Mouse (Mus musculus): Measurements from ENCODE around the gene Nrg4. TPM values are rescaled to one million over a fixed set of nuclear protein-coding genes. Genes with fewer than 3 reads are reported as not detected.
"Not testable (repeated sequence)": the region's sequence is repeated elsewhere in the genome, so short reads cannot be mapped to it uniquely, and the experiment has no call there.

Nrg4 gene
- polyA plus RNA-seq, 1 experiment, result 1.7 TPM

GRCm38 (mm10) chr9:55255056-55255455 lies 71.6 kb downstream of the Nrg4 start:
- no peak for DNase-seq (ENCODE audit: extremely low spot score in 1 of 2, low spot score in 1 of 2)

GRCm38 (mm10) chr9:55253849-55254248 lies 72.8 kb downstream of the Nrg4 start:
- no peak for DNase-seq (ENCODE audit: extremely low spot score in 1 of 2, low spot score in 1 of 2)

DNA sequence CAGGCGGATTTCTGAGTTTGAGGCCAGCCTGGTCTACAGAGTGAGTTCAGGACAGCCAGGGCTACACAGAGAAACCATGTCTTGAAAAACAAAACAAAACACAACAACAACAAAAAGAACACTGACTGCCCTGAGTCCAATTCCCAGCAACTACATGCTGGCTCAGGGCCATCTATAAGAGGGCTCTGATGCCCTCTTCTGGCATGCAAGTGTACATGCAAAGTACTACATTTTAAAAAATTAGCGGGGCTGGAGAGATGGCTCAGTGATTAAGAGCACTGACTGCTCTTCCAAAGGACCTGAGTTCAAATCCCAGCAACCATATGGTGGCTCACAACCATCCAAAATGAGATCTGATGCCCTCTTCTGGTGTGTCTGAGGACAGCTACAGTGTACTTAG lies 74.5 kb downstream of the Nrg4 start:
- not testable (repeated sequence) for DNase-seq (ENCODE audit: extremely low spot score in 1 of 2, low spot score in 1 of 2)

- no peak for DNase-seq (ENCODE audit: extremely low spot score in 1 of 2, low spot score in 1 of 2)
Measured at GRCm38 (mm10) chr9:55250595-55251247, 75.9 kb downstream of the Nrg4 start.

GRCm38 (mm10) chr9:55248465-55248864 lies 78.2 kb downstream of the Nrg4 start:
- no peak for DNase-seq (ENCODE audit: extremely low spot score in 1 of 2, low spot score in 1 of 2)

DNA sequence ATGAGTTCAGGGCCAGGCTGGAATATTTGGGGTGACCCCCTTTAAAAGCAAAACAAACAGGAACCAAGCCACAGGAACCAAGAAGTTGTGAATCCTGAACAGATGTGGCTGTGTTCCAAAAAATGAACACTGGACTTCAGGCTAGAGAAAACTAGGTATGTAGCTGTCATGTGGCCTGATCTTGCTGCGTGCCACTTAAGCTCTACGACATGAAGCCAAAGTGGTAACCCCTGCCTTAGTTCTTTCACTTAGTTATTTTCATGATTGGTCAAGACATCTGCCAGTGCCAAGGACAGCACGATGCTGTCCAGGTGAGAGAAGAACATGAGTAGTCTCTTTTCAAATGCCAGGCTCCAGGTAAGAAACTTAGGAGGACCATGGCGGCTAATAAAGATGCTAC lies 79.7 kb downstream of the Nrg4 start:
- no peak for DNase-seq (ENCODE audit: extremely low spot score in 1 of 2, low spot score in 1 of 2)

GRCm38 (mm10) chr9:55246440-55246839 lies 80.2 kb downstream of the Nrg4 start:
- no peak for DNase-seq (ENCODE audit: extremely low spot score in 1 of 2, low spot score in 1 of 2)

- not testable (repeated sequence) for DNase-seq (ENCODE audit: extremely low spot score in 1 of 2, low spot score in 1 of 2)
Measured at GRCm38 (mm10) chr9:55245057-55245750, 81.4 kb downstream of the Nrg4 start.

DNA sequence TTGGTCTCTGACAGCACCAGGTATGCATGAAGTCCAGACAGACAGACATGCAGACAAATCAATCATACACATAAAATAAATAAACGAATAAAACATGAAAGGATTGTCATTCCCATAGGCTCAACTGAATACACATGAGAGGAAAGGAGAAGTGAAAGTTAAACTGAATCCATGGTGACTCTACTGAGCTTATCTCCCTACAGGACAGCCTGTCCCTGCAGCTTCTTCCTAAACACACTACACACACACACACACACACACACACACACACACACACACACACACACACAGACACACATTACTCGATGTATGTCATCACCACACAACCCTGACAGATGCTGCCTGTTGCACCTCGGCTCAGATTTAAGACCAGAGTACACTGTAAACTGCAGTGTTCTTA lies 82.6 kb downstream of the Nrg4 start:
- DNase-seq (ENCODE audit: extremely low spot score in 1 of 2, low spot score in 1 of 2), result no peak

GRCm38 (mm10) chr9:55243280-55243679 lies 83.4 kb downstream of the Nrg4 start:
- no peak for DNase-seq (ENCODE audit: extremely low spot score in 1 of 2, low spot score in 1 of 2)

- DNase-seq (ENCODE audit: extremely low spot score in 1 of 2, low spot score in 1 of 2), result no peak
Measured at GRCm38 (mm10) chr9:55241863-55242685, 84.6 kb downstream of the Nrg4 start.

- no peak for DNase-seq (ENCODE audit: extremely low spot score in 1 of 2, low spot score in 1 of 2)
Measured at GRCm38 (mm10) chr9:55240852-55241251, 85.8 kb downstream of the Nrg4 start.

DNA sequence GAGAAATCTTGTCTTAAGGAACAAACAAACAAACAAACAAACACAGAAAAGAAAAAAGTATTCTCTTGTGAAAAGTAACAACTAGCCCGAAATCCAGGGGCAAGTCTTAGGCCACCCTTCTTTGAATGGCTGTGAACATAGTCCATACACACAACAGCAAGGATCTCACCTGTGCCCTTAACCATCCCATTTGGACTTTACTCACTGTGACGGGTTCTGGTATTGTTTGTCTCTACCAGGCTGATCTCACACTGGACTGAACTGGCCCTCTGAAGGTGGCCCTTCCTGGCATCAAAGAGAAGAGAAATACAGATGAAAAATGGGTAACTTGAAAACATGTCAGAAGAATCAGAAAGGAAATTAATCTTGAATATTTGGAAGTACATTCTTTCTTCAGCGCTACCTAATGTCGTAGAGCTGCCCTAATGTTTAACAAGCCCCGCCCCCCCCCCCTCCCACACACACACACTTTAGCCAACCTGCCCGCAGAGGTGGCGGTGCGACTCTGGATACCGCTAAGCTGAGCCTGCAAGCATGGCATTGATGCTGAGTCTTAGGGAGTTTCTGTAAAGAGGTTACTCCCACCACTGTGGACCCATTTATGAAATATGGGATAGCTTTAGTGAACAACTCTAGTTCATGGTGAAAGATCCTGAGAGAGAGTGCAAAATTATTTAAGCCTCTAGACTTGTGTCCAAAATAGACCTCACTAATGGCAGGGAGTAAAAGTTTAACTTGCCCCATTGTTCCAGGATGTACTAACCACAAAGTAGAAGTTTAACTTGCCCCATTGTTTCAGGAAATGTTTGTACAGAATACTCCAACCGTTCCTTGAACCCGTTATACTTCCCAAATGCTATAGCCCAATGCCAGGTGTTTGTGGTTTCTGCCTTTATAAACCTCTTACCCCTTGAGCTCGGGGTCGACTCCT lies 90.1 kb downstream of the Nrg4 start:
- DNase-seq (ENCODE audit: extremely low spot score in 1 of 2, low spot score in 1 of 2), result no peak

- not testable (repeated sequence) for DNase-seq (ENCODE audit: extremely low spot score in 1 of 2, low spot score in 1 of 2)
Measured at GRCm38 (mm10) chr9:55233076-55233475, 93.6 kb downstream of the Nrg4 start.

DNA sequence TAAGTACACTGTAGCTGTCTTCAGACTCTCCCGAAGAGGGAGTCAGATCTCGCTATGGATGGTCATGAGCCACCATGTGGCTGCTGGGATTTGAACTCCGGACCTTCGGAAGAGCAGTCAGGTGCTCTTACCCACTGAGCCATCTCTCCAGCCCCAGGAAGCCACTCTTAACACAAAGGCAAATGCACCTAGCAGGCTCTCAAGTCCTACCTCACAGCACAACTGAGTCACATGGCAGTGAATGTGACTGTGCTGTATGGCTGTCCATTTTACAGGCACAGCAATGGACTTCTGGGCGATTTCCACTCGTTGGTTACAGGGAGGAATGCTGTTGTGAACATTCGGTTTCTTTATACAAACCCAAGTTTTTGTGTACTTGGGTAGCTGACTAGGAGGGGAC lies 94.1 kb downstream of the Nrg4 start:
- no peak for DNase-seq (ENCODE audit: extremely low spot score in 1 of 2, low spot score in 1 of 2)

DNA sequence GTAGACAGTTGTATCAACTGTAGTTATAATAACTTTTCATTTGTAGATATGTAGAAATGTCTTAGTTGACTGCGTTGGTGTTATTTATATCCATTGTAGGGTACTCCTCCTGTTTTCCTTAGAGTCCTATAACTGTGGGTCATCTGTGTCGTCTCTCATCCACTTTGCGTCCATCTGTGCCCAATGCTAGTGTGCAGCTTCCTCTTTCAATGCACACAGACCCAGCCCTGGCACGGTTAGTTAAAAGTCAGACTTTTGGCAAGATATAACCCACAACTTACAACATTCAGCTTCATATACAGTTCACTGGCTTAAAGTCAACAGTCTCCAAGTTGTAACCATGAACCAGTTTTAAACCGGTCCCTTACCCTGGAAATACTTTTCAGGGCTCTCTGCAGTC lies 94.5 kb downstream of the Nrg4 start:
- no peak for DNase-seq (ENCODE audit: extremely low spot score in 1 of 2, low spot score in 1 of 2)

DNA sequence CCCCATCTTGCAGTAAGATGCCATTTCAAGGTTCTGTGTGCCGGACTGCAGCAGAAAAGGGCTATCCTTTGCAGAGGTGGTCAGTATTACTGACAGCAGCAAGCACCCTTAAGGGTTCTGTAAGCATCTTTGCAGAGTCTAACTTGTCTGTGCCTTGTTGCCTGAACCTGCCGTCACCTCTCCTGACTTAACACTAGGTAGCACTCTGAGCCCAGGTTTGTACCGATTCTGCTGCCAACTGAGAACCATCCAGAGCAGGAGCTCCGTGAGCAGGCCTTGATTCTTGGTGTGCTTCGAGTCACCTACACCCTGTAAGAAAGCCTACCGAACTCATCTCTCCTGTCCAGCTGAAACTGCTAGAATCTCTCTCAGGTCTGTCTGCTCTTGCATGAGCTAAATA lies 95.1 kb downstream of the Nrg4 start:
- DNase-seq (ENCODE audit: extremely low spot score in 1 of 2, low spot score in 1 of 2), result no peak

DNA sequence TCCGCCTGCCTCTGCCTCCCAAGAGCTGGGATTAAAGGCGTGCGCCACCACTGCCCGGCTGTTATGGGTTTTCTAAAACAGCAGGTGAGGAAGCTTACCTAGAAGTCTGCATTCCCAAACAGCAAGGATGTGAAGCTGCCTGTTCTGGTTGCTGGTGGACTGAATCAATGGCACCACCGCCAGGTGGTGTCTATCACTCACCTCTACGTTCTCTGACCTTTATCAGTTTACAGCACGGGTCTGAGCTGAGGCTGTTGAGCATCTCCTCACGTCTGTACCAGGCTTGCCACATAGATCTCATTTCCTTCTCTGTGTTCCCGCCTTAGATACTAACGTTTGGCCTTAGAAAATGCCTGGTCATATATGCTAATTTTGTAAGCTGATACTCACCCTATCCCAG lies 97.6 kb downstream of the Nrg4 start:
- DNase-seq (ENCODE audit: extremely low spot score in 1 of 2, low spot score in 1 of 2), result no peak

- DNase-seq (ENCODE audit: extremely low spot score in 1 of 2, low spot score in 1 of 2), result no peak
Measured at GRCm38 (mm10) chr9:55228149-55228548, 98.5 kb downstream of the Nrg4 start.

GRCm38 (mm10) chr9:55226251-55226650 lies 100.4 kb downstream of the Nrg4 start:
- peak; percentile 44 to 64 for DNase-seq (ENCODE audit: extremely low spot score in 1 of 2, low spot score in 1 of 2)

Data from frontal cortex, adult 2 months (tissue).